Mouse (Mus musculus) c-Kit-positive CD71-negative TER-119-negative erythroid progenitor cells, embryonic 14.5 days (primary cell): ENCODE measurements around the gene Fbf1.

Experiments used
- DNase-seq: peaks from one replicate; pipeline ENCODE4 v3.0.0-alpha.2; 2013; ENCODE audit warnings: low read depth

Fbf1 gene

GRCm38 (mm10) chr11:116178411-116179121 lies 10.6 kb upstream of the Fbf1 start:
- DNase-seq = no peak

GRCm38 (mm10) chr11:116176010-116176409 lies 8.0 kb upstream of the Fbf1 start:
- DNase-seq = no peak

DNA sequence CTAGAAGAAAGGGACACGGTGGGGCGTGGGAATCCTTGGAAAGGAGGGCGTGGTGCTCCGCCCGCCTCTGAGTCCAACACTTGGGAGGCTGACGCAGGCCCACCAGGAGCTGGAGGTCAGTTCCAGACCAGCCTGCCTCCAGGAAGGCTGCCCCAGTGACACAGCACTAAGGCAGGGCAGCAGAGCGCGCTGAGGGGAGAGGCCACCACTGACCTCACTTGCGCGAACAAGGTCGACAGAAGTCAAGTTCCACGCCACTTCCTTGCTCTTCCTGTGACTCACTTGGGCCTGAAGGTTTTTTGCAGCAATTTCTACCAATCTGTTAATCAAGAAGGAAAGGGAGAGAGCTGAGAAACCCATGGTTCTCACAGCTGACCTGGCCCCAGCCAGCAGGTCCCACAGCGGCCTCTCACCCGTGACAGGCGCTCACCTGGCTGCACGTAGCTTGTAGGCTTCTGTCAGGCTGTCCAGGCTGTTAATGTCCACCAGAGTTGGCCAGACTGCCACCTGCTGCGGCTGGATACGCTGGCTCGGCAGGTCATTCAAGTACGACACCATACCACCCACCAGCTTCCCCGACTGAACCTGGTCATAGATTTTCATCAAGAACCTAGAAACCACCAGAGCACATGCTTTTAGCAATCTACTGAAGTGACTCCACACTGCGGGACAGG lies 6.9 kb upstream of the Fbf1 start:
- DNase-seq = no peak

DNA sequence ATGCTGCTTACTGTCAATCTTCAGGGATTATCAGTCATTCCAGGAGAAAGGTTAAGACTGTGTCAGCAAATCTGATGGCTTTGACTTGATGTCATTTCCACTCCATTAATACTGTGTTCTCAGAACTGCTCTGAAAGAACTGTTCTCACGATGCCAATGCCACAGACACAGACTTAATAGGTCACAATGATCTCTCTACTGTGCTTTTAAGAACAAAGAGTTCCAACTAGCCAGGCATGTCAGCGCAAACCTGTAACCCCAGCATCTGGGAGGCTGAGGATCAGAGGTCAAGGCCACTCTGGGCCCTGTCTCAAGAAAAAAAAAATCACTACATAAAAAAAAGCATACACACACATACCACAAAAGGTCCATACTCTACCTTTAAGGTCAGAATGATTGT lies 4.0 kb upstream of the Fbf1 start:
- DNase-seq = no peak

DNA sequence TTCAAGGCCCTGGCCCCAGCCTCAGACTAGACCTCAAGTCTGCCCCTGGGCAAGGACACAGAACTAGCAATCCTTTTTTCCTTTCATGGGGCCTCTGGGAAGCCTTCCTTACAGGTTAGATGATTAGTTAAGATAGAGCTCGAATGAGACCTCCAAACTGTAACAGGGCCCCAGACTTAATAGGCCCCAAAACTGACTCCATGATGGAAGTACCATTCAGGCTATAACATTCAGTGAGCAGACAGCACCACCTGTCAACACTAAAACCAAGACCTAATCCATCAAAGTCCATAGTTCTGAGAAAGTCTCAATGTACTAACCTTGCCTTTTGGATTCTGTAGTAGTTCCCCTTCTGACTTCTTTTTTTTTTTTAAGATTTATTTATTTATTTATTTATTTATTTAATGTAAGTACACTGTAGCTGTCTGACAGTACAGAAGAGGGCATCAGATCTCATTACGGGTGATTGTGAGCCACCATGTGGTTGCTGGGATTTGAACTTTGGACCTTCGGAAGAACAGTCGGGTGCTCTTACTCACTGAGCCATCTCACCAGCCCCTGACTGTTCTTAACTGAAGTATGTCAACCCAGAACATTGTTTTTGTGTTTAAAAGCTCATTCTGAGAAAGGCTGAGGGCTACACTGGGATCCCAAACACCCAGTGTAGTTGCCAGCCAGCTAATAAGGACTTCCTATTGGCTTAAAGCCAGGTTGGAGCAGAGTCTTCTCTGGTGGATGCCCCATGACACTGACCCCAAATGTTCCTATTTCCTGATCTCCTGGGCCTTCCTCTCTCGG lies 2.2 kb upstream of the Fbf1 start:
- DNase-seq = no peak

DNA sequence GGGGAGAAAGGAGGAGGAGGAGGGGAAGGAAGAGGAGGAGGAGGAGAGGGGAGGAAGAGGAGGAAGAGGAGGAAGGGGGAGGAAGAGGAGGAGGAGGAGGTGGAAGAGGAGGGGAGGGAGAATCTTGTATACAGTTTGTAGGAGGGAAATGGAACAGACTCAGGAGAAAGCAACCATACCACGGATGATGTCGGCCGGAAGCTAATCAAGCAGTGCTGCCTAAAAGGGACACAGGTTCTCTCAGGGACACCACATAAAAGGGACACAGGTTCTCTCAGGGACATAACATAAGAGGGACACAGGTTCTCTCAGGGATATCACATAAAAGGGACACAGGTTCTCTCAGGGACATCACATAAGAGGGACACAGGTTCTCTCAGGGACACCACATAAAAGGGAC lies 1.2 kb upstream of the Fbf1 start:
- DNase-seq = no peak

GRCm38 (mm10) chr11:116167232-116167631 lies 734 bp downstream of the Fbf1 start:
- DNase-seq = peak; percentile 17

GRCm38 (mm10) chr11:116163002-116163401 lies 5.0 kb downstream of the Fbf1 start:
- no peak for DNase-seq

DNA sequence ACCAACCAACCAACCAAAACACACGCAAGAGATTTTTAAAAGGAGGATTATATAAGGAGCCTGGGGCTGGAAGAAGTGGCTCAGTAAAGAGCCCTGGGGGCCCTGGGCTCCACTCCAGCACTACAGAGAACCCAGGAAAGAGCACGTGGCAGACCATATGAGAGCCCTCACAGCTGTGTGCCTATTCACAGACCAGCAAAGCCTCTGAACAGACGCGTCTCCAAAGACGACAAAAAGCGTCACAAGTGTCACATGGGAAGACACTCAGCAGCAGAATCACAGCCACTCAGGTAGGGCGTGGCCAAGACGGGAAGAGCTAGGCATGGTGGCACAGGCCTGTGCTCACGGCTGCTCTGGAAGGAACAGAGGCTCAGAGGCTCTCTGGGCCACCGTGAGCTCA lies 5.8 kb downstream of the Fbf1 start:
- no peak for DNase-seq

- no peak for DNase-seq
These were observed 6.7 kb downstream of the Fbf1 start for GRCm38 (mm10) chr11:116161312-116161711.

DNA sequence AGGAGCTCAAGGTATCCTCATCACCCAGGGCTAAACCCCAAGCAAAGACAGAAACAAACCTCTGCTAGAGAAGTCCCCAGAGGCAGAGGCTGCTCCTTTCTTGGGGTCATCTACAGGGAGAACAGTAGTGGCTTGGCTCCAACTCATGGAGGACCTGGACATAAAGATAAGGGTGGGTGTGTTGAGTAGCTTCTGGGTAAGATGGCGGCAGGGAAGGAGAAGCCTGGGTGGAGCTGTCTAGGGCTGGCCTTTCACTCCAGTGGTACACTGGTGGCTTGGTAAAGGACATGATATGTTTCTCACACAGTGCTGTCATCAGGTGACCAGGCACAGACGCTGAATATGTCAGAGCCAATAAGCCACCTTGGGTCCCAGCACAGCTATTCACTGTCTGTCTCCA lies 17.0 kb downstream of the Fbf1 start:
- DNase-seq = no peak

GRCm38 (mm10) chr11:116149341-116149740 lies 18.6 kb downstream of the Fbf1 start:
- DNase-seq = no peak

DNA sequence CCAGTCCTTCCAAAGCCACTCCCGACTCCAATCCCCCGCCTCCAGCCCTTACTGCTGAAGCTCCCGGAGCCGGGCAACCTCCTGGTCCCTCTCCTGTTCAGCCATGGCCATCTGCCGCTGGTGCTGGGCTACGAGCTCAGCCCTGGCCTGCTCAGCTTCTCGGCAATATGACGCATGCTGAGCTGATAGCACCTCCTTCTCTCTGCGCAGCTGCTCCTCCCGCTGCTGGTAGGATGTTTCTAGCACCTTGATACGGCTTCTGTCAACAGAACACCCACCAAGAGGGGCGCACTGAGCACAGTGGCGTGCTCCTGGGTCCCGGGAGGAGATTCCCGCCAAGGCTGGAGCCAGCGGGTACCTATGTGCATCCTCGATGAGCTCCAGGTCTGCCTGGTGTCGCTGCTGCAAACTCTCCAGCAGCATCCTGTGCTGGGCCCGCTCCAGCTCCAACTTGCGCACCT lies 19.2 kb downstream of the Fbf1 start:
- no peak for DNase-seq

GRCm38 (mm10) chr11:116146294-116146985 lies 21.5 kb downstream of the Fbf1 start:
- DNase-seq = no peak

GRCm38 (mm10) chr11:116145481-116146293 lies 22.3 kb downstream of the Fbf1 start:
- DNase-seq = no peak

DNA sequence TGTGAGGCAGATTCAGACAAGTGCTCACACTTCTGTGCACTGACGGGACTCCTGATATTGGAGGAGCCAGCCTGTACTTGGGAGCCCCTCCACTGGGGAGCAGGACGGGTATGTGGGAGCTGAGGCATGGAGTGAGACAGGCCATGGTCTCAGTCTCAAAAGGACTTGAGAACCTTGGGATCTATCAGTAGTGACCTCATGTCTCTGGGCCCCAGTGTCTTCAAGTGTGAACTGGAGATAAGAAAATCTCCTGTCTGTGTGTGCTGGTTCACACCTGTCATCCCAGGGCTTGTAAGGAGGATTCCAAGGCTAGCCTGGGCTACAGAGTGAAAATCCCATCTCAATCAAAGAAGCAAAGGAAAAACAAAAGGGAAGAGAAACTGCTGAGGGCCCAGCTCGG lies 24.5 kb downstream of the Fbf1 start:
- no peak for DNase-seq

DNA sequence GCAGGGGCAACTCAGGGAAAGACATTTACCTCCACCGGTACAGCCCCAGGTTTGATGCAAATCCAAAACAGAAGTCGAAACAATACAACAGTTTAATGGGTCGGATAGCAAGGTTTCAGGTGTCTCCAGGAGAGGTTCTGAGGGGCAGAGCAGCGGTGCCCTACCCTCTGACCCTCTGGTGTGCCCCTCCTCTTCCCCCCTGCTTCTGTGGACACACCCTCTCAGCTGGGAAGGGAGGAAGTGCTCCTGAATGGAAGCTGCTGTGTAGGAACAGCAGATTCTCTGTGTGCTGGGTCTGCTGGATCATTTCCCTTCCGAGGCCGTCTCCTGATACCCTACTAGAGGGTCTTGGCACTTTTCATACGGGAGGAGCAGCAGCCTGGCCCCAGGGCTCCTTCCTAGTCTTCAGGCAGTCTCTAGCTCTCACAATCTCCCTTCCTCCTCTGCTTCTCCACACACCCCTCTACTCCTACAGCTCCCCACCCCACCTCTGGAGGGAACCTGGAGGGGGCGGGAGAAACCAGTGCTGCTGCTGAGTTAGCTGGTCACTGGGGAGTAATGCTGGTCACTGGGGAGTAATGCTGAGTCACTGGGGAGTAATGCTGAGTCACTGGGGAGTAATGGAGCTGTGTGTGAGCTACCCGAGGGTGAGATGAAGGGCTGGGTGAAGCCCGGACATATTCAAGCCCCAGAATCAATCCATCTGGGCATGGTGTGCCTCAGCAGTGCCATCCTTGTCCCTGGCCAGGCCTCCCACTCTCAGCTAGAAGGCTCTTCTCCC lies 25.6 kb downstream of the Fbf1 start:
- no peak for DNase-seq

DNA sequence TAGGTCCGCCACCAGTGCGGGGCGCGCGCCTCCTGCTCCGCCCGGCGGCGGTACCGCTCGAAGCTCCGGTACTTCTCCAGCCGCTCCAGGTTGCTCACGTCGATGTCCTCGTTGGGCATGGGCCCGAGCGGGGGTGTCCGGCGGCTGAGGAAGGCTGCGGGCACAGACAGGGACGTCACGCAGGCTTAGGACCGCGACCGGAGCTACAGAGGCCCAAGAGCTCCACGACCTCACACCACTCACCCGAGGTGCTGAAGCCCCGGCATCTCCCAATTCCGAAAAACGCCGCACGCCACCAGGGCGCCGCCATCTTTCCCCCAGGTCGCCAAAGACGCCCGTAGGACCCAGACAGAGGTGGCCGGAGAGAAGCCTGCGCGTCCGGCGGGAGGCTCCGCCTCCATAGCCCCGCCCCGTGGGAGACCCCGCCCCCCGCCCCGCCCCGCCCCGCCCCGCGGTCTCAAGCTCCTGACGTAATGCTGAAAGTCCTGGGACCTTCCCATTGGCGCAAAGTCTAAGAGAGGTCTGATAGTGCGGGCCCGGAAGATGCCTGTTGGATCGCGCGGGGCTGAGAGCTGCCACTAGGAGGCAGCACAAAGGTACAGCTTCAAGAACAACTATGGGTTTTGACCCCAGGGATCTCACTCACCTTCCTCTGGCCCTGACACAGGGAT lies 29.4 kb downstream of the Fbf1 start, which contains the start of gene Mrpl38:
Gene Mrpl38 (minus strand): TSS at position 401 of the 671 bp plus-strand sequence.
- DNase-seq = peak; percentile 93

- DNase-seq = peak; percentile 20
These were observed 29.9 kb downstream of the Fbf1 start for GRCm38 (mm10) chr11:116138096-116138467.

- no peak for DNase-seq
These were observed 33.8 kb downstream of the Fbf1 start for GRCm38 (mm10) chr11:116134171-116134570.
